Mouse (Mus musculus) intestine, postnatal 0 days (tissue): ENCODE measurements around the gene Raver1. TPM values are rescaled to one million over a fixed set of nuclear protein-coding genes. Genes with fewer than 3 reads are reported as not detected.

Source experiments
- ATAC-seq: fragments of 200-750 bp; cut with Nextera tagmentation; 2 replicates; pipeline ENCODE4 v1.8.0; 2017; ENCODE audit warnings: mild to moderate bottlenecking, moderate TSS enrichment, moderate library complexity
- H3K27ac ChIP-seq: fragments of 300-500 bp; sonication (generic); 2 replicates; pipeline ENCODE4 v1.5.1; 2014; ENCODE audit warnings: mild to moderate bottlenecking, low read depth, low read length, moderate library complexity
- H3K27me3 ChIP-seq: fragments of 300-500 bp; sonication (generic); replicated peaks from 2 replicates; pipeline ENCODE4 v1.6.1; 2014; ENCODE audit warnings: low read length, mixed read lengths; ENCODE audit not compliant: control insufficient read depth, insufficient read depth
- H3K36me3 ChIP-seq: fragments of 300-500 bp; sonication (generic); 2 replicates; pipeline ENCODE4 v1.6.1; 2014; ENCODE audit warnings: mild to moderate bottlenecking, moderate library complexity; ENCODE audit not compliant: control insufficient read depth, insufficient read depth
- H3K4me1 ChIP-seq: fragments of 300-500 bp; sonication (generic); replicated peaks from 2 replicates; pipeline ENCODE4 v1.6.1; 2014; ENCODE audit warnings: antibody characterized with exemption, low read length, mixed read lengths; ENCODE audit not compliant: control insufficient read depth, insufficient read depth
- H3K4me2 ChIP-seq: fragments of 300-500 bp; sonication (generic); replicated peaks from 2 replicates; pipeline ENCODE4 v1.6.1; 2014; ENCODE audit warnings: low read depth, mild to moderate bottlenecking, moderate library complexity
- H3K4me3 ChIP-seq: fragments of 300-500 bp; sonication (generic); 2 replicates; pipeline ENCODE4 v1.5.1; 2014; ENCODE audit warnings: low read depth, low read length
- H3K9ac ChIP-seq: fragments of 300-500 bp; sonication (generic); 2 replicates; pipeline ENCODE4 v1.6.1; 2014; ENCODE audit warnings: mild to moderate bottlenecking, low read depth, low read length
- H3K9me3 ChIP-seq: fragments of 300-500 bp; sonication (generic); 2 replicates; pipeline ENCODE4 v1.6.1; 2016; ENCODE audit warnings: mixed run types; ENCODE audit not compliant: control insufficient read depth
- CTCF ChIP-seq: sonication (generic); IDR thresholded peaks from 2 replicates; pipeline ENCODE4 v1.5.1; 2016; ENCODE audit warnings: low read depth, mild to moderate bottlenecking, control low read depth, antibody characterized with exemption, moderate library complexity
- WGBS: fragments of 180-500 bp; shearing (Covaris S2); extraction: QIAGEN DNeasy Blood & Tissue Kit; methylation state at CpG from one replicate; pipeline ENCODE4 v1.1.7; 2014; 5-methylcytosine and 5-hydroxymethylcytosine counted together
- polyA plus RNA-seq: library from polyadenylated mRNA; unstranded; fragments of >200 nt; fragmentation: Nextera tagmentation; extraction: Ambion mirVana; gene quantifications from 2 replicates; pipeline ENCODE4 v1.2.1, GENCODE M21; 2015

Gene Raver1
- polyA plus RNA-seq, 1 experiment from 2014 or later: 26.2 TPM

- Histone ChIP-seq H3K4me3 (no peak overlapping the region), H3K36me3 (peaks cover 83% of the 10 kb centered on the region), H3K4me1 (no peaks in the 10 kb centered on the region), H3K9ac (no peak overlapping the region), H3K27ac (no peak overlapping the region), H3K4me2 (no peak overlapping the region), H3K27me3 (no peaks in the 10 kb centered on the region), H3K9me3 (no peaks in the 10 kb centered on the region)
- 91% methylated on average over 9 of the region's 9 CpGs for WGBS
- no peak for TF ChIP-seq CTCF
- no peak for ATAC-seq
Observed at GRCm38 (mm10) chr9:21081127-21081526, 10.7 kb downstream of the Raver1 start.

DNA sequence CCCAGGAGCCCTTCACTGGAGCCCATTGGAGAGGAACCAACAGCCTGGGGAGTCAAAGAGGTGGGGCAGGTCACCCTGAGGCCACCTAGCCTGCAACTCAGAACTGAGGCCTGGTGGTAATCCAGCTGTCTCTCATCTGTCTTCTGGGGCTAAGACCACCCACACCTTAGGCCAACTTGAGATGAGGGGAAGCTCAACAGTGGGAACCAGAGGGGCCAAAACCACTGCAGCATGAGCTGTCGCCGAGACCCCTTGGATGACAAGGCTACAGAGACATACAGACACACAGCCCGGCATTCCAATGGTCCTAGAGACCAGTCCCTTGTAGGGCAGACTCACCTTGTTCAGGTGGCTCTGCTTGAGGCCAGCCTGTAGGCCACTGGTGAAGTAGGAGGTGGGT is 16.2 kb downstream of the Raver1 start:
- H3K9ac ChIP-seq: no peak overlapping the region
- no peaks in the 10 kb centered on the region for H3K4me1 ChIP-seq
- no peaks in the 10 kb centered on the region for H3K9me3 ChIP-seq
- TF ChIP-seq CTCF: no peak
- H3K27ac ChIP-seq: no peak overlapping the region
- ATAC-seq: no peak
- H3K36me3 ChIP-seq: peaks cover 59% of the 10 kb centered on the region
- H3K4me2 ChIP-seq: no peak overlapping the region
- WGBS: 81% methylated on average over 3 of the region's 3 CpGs
- H3K4me3 ChIP-seq: no peak overlapping the region
- H3K27me3 ChIP-seq: no peaks in the 10 kb centered on the region

- Histone ChIP-seq H3K4me1 (no peaks in the 10 kb centered on the region), H3K27me3 (no peaks in the 10 kb centered on the region), H3K36me3 (peaks cover 48% of the 10 kb centered on the region), H3K9me3 (no peaks in the 10 kb centered on the region), H3K9ac (no peak overlapping the region), H3K27ac (peak overlapping the region; percentile 29; the same call in 1 of the 2 replicates), H3K4me2 (peak overlapping the region; percentile 86), H3K4me3 (no peak overlapping the region)
- TF ChIP-seq CTCF: no peak
- WGBS: 78% methylated on average over 1 of the region's 1 CpGs
- no peak for ATAC-seq
Observed at GRCm38 (mm10) chr9:21074173-21074572, 17.6 kb downstream of the Raver1 start.

- H3K9ac ChIP-seq: peak within 1 kb of the TSS; percentile 52
- peaks cover 39% of the 10 kb centered on the region for H3K36me3 ChIP-seq
- H3K27ac ChIP-seq: peak within 1 kb of the TSS; percentile 29
- WGBS: 2% methylated on average over 58 of the region's 58 CpGs
- TF ChIP-seq CTCF: no peak
- H3K27me3 ChIP-seq: no peaks in the 10 kb centered on the region
- H3K4me3 ChIP-seq: peak within 1 kb of the TSS; percentile 57
- H3K4me1 ChIP-seq: no peaks in the 10 kb centered on the region
- peak within 1 kb of the TSS; percentile 86 for H3K4me2 ChIP-seq
- peak; percentile 92 for ATAC-seq
- no peaks in the 10 kb centered on the region for H3K9me3 ChIP-seq
Observed at GRCm38 (mm10) chr9:21073044-21073840, 18.6 kb downstream of the Raver1 start, which contains the start of the genes Gm49373 and Fdx1l. Gm49373 (minus strand) TSS chr9:21073096. Fdx1l (minus strand) TSS chr9:21073614.

DNA sequence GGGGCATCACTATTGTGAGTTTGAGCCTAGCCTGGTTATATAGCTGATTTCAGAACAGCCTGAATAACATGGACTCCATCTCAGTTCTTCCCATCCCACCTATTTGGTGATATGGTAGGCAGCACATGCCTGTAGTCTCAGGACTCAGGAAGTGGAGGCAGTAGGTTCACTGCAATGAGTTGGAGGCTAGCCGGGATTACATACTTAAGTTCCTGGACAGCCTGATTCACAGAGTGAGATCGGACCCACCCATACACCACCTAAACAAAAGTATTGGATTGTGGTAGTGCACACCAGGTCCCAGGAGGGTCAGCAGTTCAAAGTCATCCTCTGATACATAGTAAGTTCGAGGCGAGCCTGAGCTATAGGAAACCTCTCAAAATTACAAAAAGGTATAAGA is 19.2 kb downstream of the Raver1 start:
- H3K9ac ChIP-seq: peak overlapping the region; percentile 52
- peak overlapping the region; percentile 29; the same call in 1 of the 2 replicates for H3K27ac ChIP-seq
- no peak for TF ChIP-seq CTCF
- WGBS: 6% methylated on average over 4 of the region's 4 CpGs
- peak overlapping the region; percentile 86 for H3K4me2 ChIP-seq
- peak; percentile 17 for ATAC-seq
- no peaks in the 10 kb centered on the region for H3K4me1 ChIP-seq
- no peaks in the 10 kb centered on the region for H3K27me3 ChIP-seq
- H3K4me3 ChIP-seq: peak overlapping the region; percentile 57
- peaks cover 37% of the 10 kb centered on the region for H3K36me3 ChIP-seq
- no peaks in the 10 kb centered on the region for H3K9me3 ChIP-seq

DNA sequence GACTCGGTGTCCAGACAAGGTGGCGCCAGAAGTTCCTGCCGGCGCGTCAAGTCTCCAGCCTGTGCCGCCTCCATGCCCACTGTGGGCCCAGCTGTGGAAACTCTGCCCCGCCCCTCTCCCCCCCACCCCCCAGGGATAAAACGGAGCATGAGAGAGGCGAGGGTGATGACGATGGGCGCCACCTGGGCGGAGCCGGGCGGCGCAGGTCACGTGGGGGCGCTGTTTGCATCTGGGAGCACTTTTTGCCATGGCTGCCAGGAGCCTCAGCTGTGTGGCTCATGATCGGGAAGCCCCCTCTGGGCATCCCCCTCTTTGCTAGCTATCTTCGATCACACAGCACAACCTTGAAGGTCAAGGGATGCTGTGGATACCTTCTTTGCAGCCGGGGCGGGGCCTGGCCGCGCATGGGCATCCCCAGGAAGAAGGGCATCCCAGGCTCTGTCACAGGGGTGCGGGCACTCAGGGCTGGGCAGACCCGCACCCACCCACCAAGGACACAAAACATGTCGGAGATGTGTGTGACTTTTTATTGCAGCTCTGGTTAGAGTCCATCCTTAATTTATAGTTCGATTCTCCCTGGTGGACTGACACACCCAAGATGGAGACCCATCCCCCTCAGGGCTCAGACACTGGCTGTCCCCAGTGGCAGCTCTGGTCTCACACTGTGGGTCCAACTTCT is 24.7 kb downstream of the Raver1 start, which contains the start of gene Zglp1:
Gene Zglp1 (minus strand): TSS at position 88 of the 679 bp plus-strand sequence.
- Histone ChIP-seq H3K4me1 (no peaks in the 10 kb centered on the region), H3K4me3 (no peak within 1 kb of the TSS), H3K4me2 (no peak within 1 kb of the TSS), H3K9me3 (no peaks in the 10 kb centered on the region), H3K9ac (no peak within 1 kb of the TSS), H3K27ac (no peak within 1 kb of the TSS), H3K36me3 (peaks cover 27% of the 10 kb centered on the region), H3K27me3 (no peaks in the 10 kb centered on the region)
- 86% methylated on average over 27 of the region's 27 CpGs for WGBS
- no peak for ATAC-seq
- TF ChIP-seq CTCF: no peak
